In genomic region chr6:8421959-8422581, GRCm38 (mm10) we compare ENCODE assay signal across 10 mouse cellular contexts.
DNase-seq lines count a peak whose midpoint lies in the region; ATAC-seq and TF ChIP-seq lines count a peak whose summit lies in the region.
"Had no signal": no experiment of that assay in that cellular context is flagged by ENCODE, and none has a peak within 500 bp of the region (broad histone marks: within the 10 kb centered on the region; RNA-seq: fewer than 3 reads in every experiment).

No protein-coding gene starts in this region.

- TF ChIP-seq CTCF in gastrocnemius, adult 2 months (IDR thresholded peaks at IDR 0.05) = no peak
- TF ChIP-seq CTCF in thymus, adult 2 months (IDR thresholded peaks at IDR 0.05; ENCODE audit: borderline replicate concordance, control insufficient read depth, extremely low read depth, insufficient read depth, low read length, poor library complexity) = no peak

- intact Hi-C loops in gastrocnemius, adult 2 months (cut with DNase I) = no loop called here

- TF ChIP-seq POLR2A in thymus, adult 2 months (IDR thresholded peaks at IDR 0.05; ENCODE audit: control insufficient read depth, extremely low read depth, insufficient read depth, low read length, poor library complexity) = no peak

- peak overlapping the region; percentile 65 for H3K4me3 ChIP-seq in gastrocnemius, adult 2 months
- H3K4me3 ChIP-seq in thymus, adult 2 months (ENCODE audit: control insufficient read depth, insufficient read depth, low read length) = no peak overlapping the region
- H3K4me3 ChIP-seq: limb, embryonic 12.5 days; megakaryocyte, embryonic 14.5 days had no signal

- peak; percentile 28 for DNase-seq in layer of hippocampus, adult 9-11 months
- DNase-seq in layer of hippocampus, adult 8-10 months (ENCODE audit: low spot score in 2 of 2) = no peak
- peak; percentile 65 for DNase-seq in gastrocnemius, adult 2 months
- DNase-seq in thymus, adult 2 months = peak; percentile 60
- no peak for DNase-seq in natural killer cell, adult 2 months (ENCODE audit: low spot score in 2 of 2)

- H3K4me1 ChIP-seq in thymus, adult 2 months (replicated peaks; ENCODE audit: control insufficient read depth, insufficient read depth, low read length) = peaks cover 23% of the 10 kb centered on the region

- H3K27me3 ChIP-seq in thymus, adult 2 months (ENCODE audit: control insufficient read depth, insufficient read depth, low read length) = no peaks in the 10 kb centered on the region
- H3K27me3 ChIP-seq: limb, embryonic 12.5 days; megakaryocyte, embryonic 14.5 days had no signal

- peak overlapping the region; percentile 1; the same call in 1 of the 2 replicates for H3K27ac ChIP-seq in gastrocnemius, adult 2 months
- H3K27ac ChIP-seq in thymus, adult 2 months (ENCODE audit: control insufficient read depth, insufficient read depth, low read length) = peak overlapping the region; percentile 58

- WGBS in thymus, adult 2 months = 58% methylated on average over 10 of the region's 10 CpGs

- no peaks in the 10 kb centered on the region for H3K36me3 ChIP-seq in thymus, adult 2 months (ENCODE audit: control insufficient read depth, insufficient read depth, low read length)
- H3K36me3 ChIP-seq: limb, embryonic 12.5 days had no signal

- ATAC-seq in cerebellum, adult (ENCODE audit: insufficient number of reproducible peaks, low FRiP score, low TSS enrichment) = peak; percentile 46; the same call in 1 of the 2 replicates
- no peak for ATAC-seq in activated CD4-positive, CD25-positive, alpha-beta regulatory T cell, adult 4 months
- ATAC-seq in erythroid progenitor cell, adult 5-6 weeks (replicated peaks; ENCODE audit: low FRiP score, poor library complexity, severe bottlenecking) = no peak

Comparison
In these comparisons a context has a peak if more than half of its experiments do, and no peak if none do; other contexts are left out.
1. DNase-seq: peak in layer of hippocampus, adult 9-11 months (single experiment), gastrocnemius, adult 2 months (single experiment) and thymus, adult 2 months (single experiment); none in layer of hippocampus, adult 8-10 months (0 of 2) and natural killer cell, adult 2 months (0 of 2).